Mouse (Mus musculus) heart, embryonic 15.5 days (tissue): ENCODE measurements around the gene Clasp1. TPM values are rescaled to one million over a fixed set of nuclear protein-coding genes. Genes with fewer than 3 reads are reported as not detected.
A peak's percentile ranks its signal among the peaks of the same experiment; 100 is the strongest.

Experiments used
- ATAC-seq: fragments of 200-750 bp; cut with Nextera tagmentation; replicated peaks from 2 replicates; pipeline ENCODE4 v1.8.0; 2017; ENCODE audit warnings: low read depth, moderate TSS enrichment; ENCODE audit not compliant: insufficient number of reproducible peaks, insufficient read depth, low FRiP score
- H3K27ac ChIP-seq: fragments of 300-500 bp; sonication (generic); 2 replicates; pipeline ENCODE4 v1.5.1; 2015; ENCODE audit warnings: mild to moderate bottlenecking, inconsistent platforms
- H3K27me3 ChIP-seq: fragments of 300-500 bp; sonication (generic); 2 replicates; pipeline ENCODE4 v1.6.1; 2015; ENCODE audit warnings: inconsistent platforms
- H3K36me3 ChIP-seq: fragments of 300-500 bp; sonication (generic); 2 replicates; pipeline ENCODE4 v1.6.1; 2015; ENCODE audit warnings: mild to moderate bottlenecking, inconsistent platforms
- H3K4me1 ChIP-seq: fragments of 300-500 bp; sonication (generic); replicated peaks from 2 replicates; pipeline ENCODE4 v1.6.1; 2015; ENCODE audit warnings: inconsistent platforms
- H3K4me2 ChIP-seq: fragments of 300-500 bp; sonication (generic); 2 replicates; pipeline ENCODE4 v1.6.1; 2015; ENCODE audit warnings: inconsistent platforms, mild to moderate bottlenecking, moderate library complexity
- H3K4me3 ChIP-seq: fragments of 300-500 bp; sonication (generic); 2 replicates; pipeline ENCODE4 v1.5.1; 2015; ENCODE audit warnings: mild to moderate bottlenecking, inconsistent platforms
- H3K9ac ChIP-seq: fragments of 300-500 bp; sonication (generic); 2 replicates; pipeline ENCODE4 v1.6.1; 2015; ENCODE audit warnings: mild to moderate bottlenecking, inconsistent platforms
- H3K9me3 ChIP-seq: fragments of 300-500 bp; sonication (generic); replicated peaks from 2 replicates; pipeline ENCODE4 v1.6.1; 2016; ENCODE audit warnings: inconsistent platforms
- WGBS: fragments of 180-500 bp; shearing (Covaris S2); methylation state at CpG from one replicate; pipeline ENCODE4 v1.1.7; 2015; ENCODE audit warnings: mixed read lengths; 5-methylcytosine and 5-hydroxymethylcytosine counted together
- polyA plus RNA-seq: library from polyadenylated mRNA; unstranded; fragments of >200 nt; fragmentation: Nextera tagmentation; extraction: Ambion mirVana; gene quantifications from 2 replicates; pipeline ENCODE4 v1.2.1, GENCODE M21; 2015

Gene Clasp1
- polyA plus RNA-seq, 1 experiment from 2014 or later = 91.1 TPM

DNA sequence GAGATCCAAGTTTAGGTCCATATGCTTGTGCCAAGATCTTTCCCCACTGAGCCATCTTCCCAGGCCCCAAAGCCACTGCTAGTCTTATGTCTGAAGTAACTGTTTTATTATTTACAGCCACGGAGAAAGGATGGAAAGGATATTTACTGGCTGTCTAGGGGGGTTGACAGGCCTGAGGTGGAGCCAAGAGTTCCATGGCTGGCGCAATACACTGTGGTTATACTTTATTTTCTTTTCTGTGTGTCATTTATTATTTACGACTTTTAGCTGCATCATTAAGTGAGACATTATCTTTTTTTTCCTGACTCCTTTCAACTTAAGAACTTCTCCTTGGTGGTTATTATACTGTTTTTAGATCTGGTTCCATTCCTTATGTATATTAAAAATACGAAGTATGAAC, 42.7 kb downstream of the Clasp1 start:
- H3K4me1 ChIP-seq = peaks cover 5% of the 10 kb centered on the region; the same call in 1 of the 2 replicates
- no peaks in the 10 kb centered on the region for H3K9me3 ChIP-seq
- ATAC-seq = no peak
- H3K27me3 ChIP-seq = no peaks in the 10 kb centered on the region
- H3K4me3 ChIP-seq = no peak overlapping the region
- H3K27ac ChIP-seq = no peak overlapping the region
- H3K4me2 ChIP-seq = no peak overlapping the region
- H3K36me3 ChIP-seq = no peaks in the 10 kb centered on the region
- no peak overlapping the region for H3K9ac ChIP-seq
- WGBS = 85% methylated on average over 4 of the region's 4 CpGs

DNA sequence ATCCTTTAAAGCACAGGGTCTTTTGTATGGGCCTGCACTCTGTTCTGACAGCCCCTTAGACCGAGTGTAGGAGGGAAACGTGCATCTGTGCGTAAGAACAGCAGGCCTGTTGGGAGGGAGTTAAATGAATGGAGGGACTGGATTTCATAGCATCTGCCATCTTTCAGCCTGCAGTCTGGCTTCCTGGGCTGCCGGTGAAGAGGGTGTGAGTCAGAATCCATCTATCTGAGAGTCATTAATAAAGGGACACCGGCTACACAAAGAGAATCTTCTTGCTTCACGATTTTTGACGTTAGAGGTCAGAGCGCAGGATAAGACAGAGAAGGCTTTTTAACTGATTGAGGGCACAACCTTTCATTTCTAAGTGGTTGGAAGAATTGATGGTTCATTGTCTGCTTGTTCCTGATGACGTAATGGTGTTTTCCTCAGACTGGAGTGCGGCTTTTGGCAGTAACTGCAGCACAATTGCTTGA, 46.2 kb downstream of the Clasp1 start:
- Histone ChIP-seq H3K27ac (no peak overlapping the region; the same call in 1 of the 2 replicates), H3K4me3 (no peak overlapping the region)
- WGBS = 58% methylated on average over 10 of the region's 10 CpGs

DNA sequence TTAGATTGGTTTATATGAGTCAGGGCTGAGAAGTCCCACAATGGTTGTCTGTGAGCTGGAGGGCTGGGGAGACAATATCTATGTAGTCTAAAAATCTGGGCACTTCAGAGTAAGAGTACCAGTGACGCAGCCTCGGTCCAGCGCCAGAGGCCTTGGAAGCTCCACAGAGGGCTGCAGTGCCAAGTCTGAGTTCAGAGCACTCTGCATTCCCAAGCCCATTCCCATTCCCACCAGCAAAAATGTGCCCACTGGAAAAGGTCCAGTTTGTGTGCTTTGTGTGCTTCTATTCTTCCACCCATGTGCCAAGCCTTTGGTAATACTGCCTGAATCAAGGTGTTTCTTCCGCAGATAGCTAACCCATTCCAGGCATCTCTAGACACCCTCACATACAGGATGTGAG, 49.0 kb downstream of the Clasp1 start:
- no peaks in the 10 kb centered on the region for H3K9me3 ChIP-seq
- H3K36me3 ChIP-seq = no peaks in the 10 kb centered on the region
- 85% methylated on average over 4 of the region's 4 CpGs for WGBS
- H3K4me3 ChIP-seq = no peak overlapping the region
- peaks cover 11% of the 10 kb centered on the region; the same call in 1 of the 2 replicates for H3K4me1 ChIP-seq
- H3K27me3 ChIP-seq = no peaks in the 10 kb centered on the region
- no peak overlapping the region for H3K9ac ChIP-seq
- H3K27ac ChIP-seq = 0 out of 2 replicates have a peak overlapping the region, but pooled peaks have one; percentile 12
- no peak for ATAC-seq
- H3K4me2 ChIP-seq = no peak overlapping the region

More for the DNA sequence above, 46.2 kb downstream of the Clasp1 start:
- Histone ChIP-seq H3K27me3 (no peaks in the 10 kb centered on the region), H3K4me1 (peaks cover 11% of the 10 kb centered on the region; the same call in 1 of the 2 replicates), H3K4me2 (no peak overlapping the region), H3K9me3 (no peaks in the 10 kb centered on the region), H3K9ac (no peak overlapping the region), H3K36me3 (no peaks in the 10 kb centered on the region)
- no peak for ATAC-seq

DNA sequence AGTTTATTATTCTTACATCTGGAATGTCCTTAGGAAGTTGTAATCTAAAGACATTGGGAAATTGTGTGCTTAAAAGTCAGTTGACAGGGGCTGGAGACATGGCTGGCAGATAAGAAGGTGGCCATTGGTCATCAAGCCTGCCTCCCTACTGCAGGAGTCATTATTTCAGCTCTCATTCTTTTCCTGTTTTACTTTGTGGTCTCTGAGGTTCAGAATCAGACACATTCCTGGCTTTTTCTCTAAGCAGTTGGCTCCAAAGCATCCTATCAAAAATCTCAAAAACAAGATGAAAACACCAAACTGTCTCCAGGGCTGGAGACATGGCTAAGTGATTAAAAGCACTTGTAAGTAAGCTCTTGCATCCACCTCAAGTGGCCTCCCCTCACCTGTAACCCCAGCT, 49.5 kb downstream of the Clasp1 start:
- no peak for ATAC-seq
- H3K4me2 ChIP-seq = no peak overlapping the region
- H3K4me1 ChIP-seq = peaks cover 11% of the 10 kb centered on the region; the same call in 1 of the 2 replicates
- no peaks in the 10 kb centered on the region for H3K36me3 ChIP-seq
- no peak overlapping the region for H3K4me3 ChIP-seq
- 0 out of 2 replicates have a peak overlapping the region, but pooled peaks have one; percentile 12 for H3K27ac ChIP-seq
- no peak overlapping the region for H3K9ac ChIP-seq
- H3K27me3 ChIP-seq = no peaks in the 10 kb centered on the region
- H3K9me3 ChIP-seq = no peaks in the 10 kb centered on the region

GRCm38 (mm10) chr1:118440547-118440946, 51.7 kb downstream of the Clasp1 start:
- Histone ChIP-seq H3K4me1 (peaks cover 21% of the 10 kb centered on the region), H3K9me3 (no peaks in the 10 kb centered on the region), H3K27ac (no peak overlapping the region), H3K4me2 (no peak overlapping the region), H3K27me3 (no peaks in the 10 kb centered on the region), H3K36me3 (no peaks in the 10 kb centered on the region), H3K4me3 (no peak overlapping the region), H3K9ac (no peak overlapping the region)
- 91% methylated on average over 1 of the region's 1 CpGs for WGBS
- ATAC-seq = no peak

GRCm38 (mm10) chr1:118444420-118444819, 55.6 kb downstream of the Clasp1 start:
- 41% methylated on average over 7 of the region's 7 CpGs for WGBS
- H3K4me1 ChIP-seq = peaks cover 37% of the 10 kb centered on the region
- H3K4me3 ChIP-seq = no peak overlapping the region
- no peak overlapping the region for H3K9ac ChIP-seq
- H3K27ac ChIP-seq = no peak overlapping the region
- H3K36me3 ChIP-seq = no peaks in the 10 kb centered on the region
- H3K4me2 ChIP-seq = no peak overlapping the region
- no peak for ATAC-seq
- no peaks in the 10 kb centered on the region for H3K9me3 ChIP-seq
- H3K27me3 ChIP-seq = no peaks in the 10 kb centered on the region

DNA sequence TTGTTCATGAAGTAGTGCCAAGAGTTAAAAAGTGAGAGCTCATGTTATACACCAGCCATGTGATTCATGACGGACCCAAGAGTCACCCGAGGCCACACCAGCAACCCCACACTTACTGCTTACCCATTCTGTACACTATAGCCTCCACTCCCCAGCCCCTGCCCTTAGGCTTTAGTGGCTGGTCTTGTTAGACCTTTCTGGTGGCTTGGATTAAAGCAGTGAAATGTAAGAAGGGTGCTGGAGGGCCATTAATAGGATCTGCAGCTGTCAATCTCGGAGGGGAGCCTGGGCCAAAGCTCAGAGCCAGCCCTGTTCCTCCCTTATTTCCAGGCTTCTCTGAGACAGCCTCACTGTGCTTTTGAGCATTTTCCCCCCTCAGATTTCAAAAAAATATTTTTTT, 56.1 kb downstream of the Clasp1 start:
- H3K4me3 ChIP-seq = no peak overlapping the region
- ATAC-seq = no peak
- H3K4me2 ChIP-seq = no peak overlapping the region
- no peaks in the 10 kb centered on the region for H3K36me3 ChIP-seq
- no peaks in the 10 kb centered on the region for H3K9me3 ChIP-seq
- H3K9ac ChIP-seq = no peak overlapping the region
- peak overlapping the region; percentile 38; the same call in 1 of the 2 replicates for H3K27ac ChIP-seq
- H3K4me1 ChIP-seq = peaks cover 37% of the 10 kb centered on the region
- H3K27me3 ChIP-seq = no peaks in the 10 kb centered on the region
- WGBS = 30% methylated on average over 3 of the region's 3 CpGs

DNA sequence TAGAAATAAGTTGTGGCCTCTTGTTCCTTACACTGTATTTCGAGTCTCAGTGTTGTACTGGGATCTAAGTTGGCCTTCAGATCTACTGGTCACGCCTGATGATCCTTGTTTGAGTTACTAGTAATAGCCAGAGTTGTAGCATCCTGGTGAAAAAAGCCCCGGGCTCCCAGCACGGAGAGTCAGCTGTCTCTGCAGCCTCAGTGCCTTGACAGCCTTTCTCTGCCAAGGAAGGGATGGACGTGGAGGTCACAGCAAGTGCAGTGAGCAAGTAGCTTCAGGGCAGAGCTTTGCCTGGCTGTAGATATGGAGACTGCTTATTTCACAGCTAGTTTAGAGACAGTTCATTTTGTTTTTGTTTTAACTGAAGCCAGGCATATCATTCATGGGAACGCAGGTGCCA, 56.6 kb downstream of the Clasp1 start:
- no peak for ATAC-seq
- no peak overlapping the region for H3K9ac ChIP-seq
- H3K9me3 ChIP-seq = no peaks in the 10 kb centered on the region
- peaks cover 37% of the 10 kb centered on the region for H3K4me1 ChIP-seq
- H3K4me3 ChIP-seq = no peak overlapping the region
- no peaks in the 10 kb centered on the region for H3K36me3 ChIP-seq
- WGBS = 56% methylated on average over 6 of the region's 6 CpGs
- H3K27ac ChIP-seq = peak overlapping the region; percentile 53; the same call in 1 of the 2 replicates
- no peak overlapping the region for H3K4me2 ChIP-seq
- no peaks in the 10 kb centered on the region for H3K27me3 ChIP-seq

DNA sequence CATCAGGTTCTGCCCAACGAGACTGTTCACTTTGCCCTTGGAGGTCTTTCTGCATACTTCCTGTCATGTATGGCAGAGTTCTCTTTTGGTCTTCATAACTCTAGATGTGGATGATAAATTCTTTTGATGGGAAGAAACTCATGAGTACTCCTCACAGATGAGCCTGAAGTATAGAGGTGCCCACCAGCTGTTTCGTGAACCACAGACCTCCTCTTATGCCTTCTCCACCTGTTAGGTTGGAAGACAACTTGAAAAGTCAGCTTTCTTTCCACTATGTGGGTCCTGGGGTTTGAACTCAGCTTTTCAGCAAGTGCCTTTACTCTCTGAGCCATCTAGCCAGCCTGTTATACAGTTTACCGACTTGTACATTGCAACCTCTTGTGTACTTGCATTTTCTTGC, 57.1 kb downstream of the Clasp1 start:
- H3K9ac ChIP-seq = no peak overlapping the region
- no peaks in the 10 kb centered on the region for H3K27me3 ChIP-seq
- peak overlapping the region; percentile 53 for H3K27ac ChIP-seq
- H3K36me3 ChIP-seq = no peaks in the 10 kb centered on the region
- peaks cover 37% of the 10 kb centered on the region for H3K4me1 ChIP-seq
- no peak overlapping the region for H3K4me2 ChIP-seq
- WGBS = 72% methylated on average over 3 of the region's 3 CpGs
- H3K4me3 ChIP-seq = no peak overlapping the region
- no peaks in the 10 kb centered on the region for H3K9me3 ChIP-seq
- no peak for ATAC-seq

DNA sequence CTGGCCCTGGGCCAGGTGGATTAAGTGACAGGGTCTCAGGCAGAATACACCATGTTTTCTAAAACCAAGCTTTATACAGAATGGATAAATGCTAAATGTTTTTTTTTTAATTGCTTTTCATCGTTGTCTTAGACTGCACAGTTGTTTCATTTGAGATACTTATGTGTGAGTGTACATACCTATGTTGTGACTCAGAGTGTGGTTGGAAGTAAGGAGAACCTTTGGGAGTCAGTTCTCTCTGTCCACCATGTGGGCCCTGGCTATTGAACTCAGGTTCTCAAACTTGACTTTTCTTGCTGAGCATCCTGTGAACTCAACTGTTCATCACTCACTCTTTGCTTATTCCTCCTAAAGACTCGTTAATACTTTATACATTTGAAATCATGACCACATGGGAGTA, 58.3 kb downstream of the Clasp1 start:
- no peaks in the 10 kb centered on the region for H3K36me3 ChIP-seq
- H3K4me1 ChIP-seq = peaks cover 37% of the 10 kb centered on the region
- no peaks in the 10 kb centered on the region for H3K27me3 ChIP-seq
- H3K4me3 ChIP-seq = no peak overlapping the region
- no peak for ATAC-seq
- no peak overlapping the region for H3K27ac ChIP-seq
- H3K9me3 ChIP-seq = no peaks in the 10 kb centered on the region
- H3K4me2 ChIP-seq = no peak overlapping the region
- 76% methylated on average over 2 of the region's 2 CpGs for WGBS
- H3K9ac ChIP-seq = no peak overlapping the region

- no peaks in the 10 kb centered on the region for H3K27me3 ChIP-seq
- no peak overlapping the region for H3K4me3 ChIP-seq
- peaks cover 40% of the 10 kb centered on the region for H3K4me1 ChIP-seq
- H3K27ac ChIP-seq = no peak overlapping the region
- no peak overlapping the region for H3K4me2 ChIP-seq
- no peak overlapping the region for H3K9ac ChIP-seq
- 83% methylated on average over 1 of the region's 1 CpGs for WGBS
- no peaks in the 10 kb centered on the region for H3K36me3 ChIP-seq
- no peaks in the 10 kb centered on the region for H3K9me3 ChIP-seq
- ATAC-seq = no peak
These were observed 59.4 kb downstream of the Clasp1 start for GRCm38 (mm10) chr1:118448214-118448613.

DNA sequence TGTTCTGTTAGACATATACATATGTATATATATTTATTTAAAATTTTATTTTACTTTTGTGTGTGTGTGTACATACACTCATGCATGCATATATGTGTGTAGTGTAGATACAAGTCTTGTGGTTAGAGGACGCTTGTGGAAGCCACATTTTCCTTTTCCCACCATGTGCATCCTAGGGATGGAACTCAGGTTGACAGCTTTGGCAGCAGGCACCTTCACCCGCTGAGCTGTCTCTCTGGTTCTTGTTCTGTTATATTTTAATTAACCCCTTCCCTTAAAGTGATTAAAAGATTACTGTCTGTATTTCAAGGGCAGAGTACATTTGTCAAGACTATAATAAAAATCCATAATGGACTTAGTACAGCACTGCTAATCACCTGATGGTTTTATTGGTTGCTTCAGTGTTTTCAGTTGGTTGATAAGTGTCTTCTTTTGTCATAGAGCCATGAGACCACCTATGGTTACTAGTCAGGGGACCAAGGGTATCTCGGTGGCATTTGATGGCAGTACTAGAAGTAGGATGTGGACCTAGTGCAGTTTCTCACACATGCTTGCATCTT, 62.1 kb downstream of the Clasp1 start:
- H3K9me3 ChIP-seq = no peaks in the 10 kb centered on the region
- 84% methylated on average over 3 of the region's 3 CpGs for WGBS
- no peaks in the 10 kb centered on the region for H3K27me3 ChIP-seq
- no peak overlapping the region for H3K9ac ChIP-seq
- no peak overlapping the region for H3K27ac ChIP-seq
- H3K4me1 ChIP-seq = peaks cover 29% of the 10 kb centered on the region
- ATAC-seq = no peak
- no peaks in the 10 kb centered on the region for H3K36me3 ChIP-seq
- no peak overlapping the region for H3K4me3 ChIP-seq
- no peak overlapping the region for H3K4me2 ChIP-seq
